Mouse (Mus musculus) testis, postnatal 10 days (tissue): ENCODE data around the gene Mamstr.

Source experiments
- DNase-seq: peaks from one replicate; pipeline ENCODE4 v3.0.0; 2021; ENCODE audit warnings: low spot score

Gene Mamstr

DNA sequence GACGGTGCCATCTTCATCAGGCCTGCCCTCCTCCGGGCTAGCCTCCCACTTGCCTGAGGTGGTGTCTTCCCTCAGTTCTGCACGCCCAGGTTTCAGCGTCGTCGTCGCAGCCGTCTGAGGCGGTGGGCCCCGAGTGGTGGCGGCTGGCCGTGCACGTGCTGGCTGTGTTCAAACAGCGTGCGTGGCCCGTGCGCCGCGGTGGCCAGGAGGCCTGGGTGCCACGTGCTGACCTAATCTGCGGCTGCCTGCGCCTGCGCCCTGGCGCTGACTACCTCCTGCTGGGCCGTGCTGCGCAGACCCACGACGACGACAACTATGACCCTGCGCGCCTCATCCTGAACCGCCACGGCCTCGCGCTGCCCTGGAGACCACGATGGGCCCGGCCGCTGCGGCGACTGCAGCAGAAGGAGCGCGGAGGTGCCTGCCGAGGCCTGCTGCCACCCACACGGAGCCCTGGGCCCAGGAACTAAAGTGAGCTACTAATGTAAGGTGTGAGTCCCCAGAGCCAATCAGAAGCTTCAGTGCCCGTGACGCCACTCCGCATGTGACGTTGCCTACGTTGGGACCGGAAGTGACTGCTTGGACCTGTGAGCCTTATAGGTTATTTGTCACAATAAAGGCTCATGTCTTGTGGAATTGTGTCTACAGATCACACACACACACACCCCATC is 54.3 kb downstream of the Mamstr start, which contains the start of gene Sec1:
Gene Sec1 (minus strand): TSS at position 482 of the 671 bp plus-strand sequence.
- DNase-seq, result no peak

DNA sequence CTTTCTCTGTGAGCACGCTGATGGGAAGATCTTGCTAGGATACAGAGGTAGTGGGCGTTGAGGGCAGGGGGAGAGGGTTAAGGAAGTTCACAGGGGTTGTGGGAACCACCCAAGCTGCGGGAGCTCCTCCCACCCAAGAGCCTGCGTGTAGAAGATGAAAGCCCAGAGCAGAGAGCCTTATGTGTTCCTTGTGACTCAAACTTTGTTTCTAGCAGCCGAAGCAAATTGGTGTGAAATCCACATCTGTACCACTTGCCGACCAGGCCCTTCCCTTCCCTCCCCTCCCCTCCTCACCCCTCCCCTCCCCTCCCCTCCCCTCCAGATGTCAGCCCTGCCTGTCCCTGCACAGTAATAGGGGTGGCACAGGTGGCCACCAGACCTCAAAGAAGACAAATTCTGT is 55.3 kb downstream of the Mamstr start:
- DNase-seq, result no peak
